Mouse (Mus musculus) ES-E14 (cell line): ENCODE measurements around the gene Gm8369. TPM values are rescaled to one million over a fixed set of nuclear protein-coding genes. Genes with fewer than 3 reads are reported as not detected.

ENCODE experiments used
- DNase-seq: peaks from one replicate; pipeline ENCODE4 v3.0.0-alpha.2; 2013; ENCODE audit warnings: low read depth, low spot score
- H3K27ac ChIP-seq: 2 replicates; pipeline ENCODE4 v1.5.1; 2012; ENCODE audit warnings: low read depth, mild to moderate bottlenecking, low read length, moderate library complexity, mixed read lengths; ENCODE audit not compliant: poor library complexity, insufficient read depth, severe bottlenecking
- H3K36me3 ChIP-seq: 2 replicates; pipeline ENCODE4 v1.6.1; 2012; ENCODE audit warnings: mild to moderate bottlenecking, low read length, moderate library complexity, mixed read lengths; ENCODE audit not compliant: control insufficient read depth, poor library complexity, insufficient read depth, severe bottlenecking
- H3K4me1 ChIP-seq, 2 experiments: fragments of 150-350 bp in 1 of 2; sonication (generic) in 1 of 2; 2 replicates each; pipeline ENCODE4 v1.6.1; 2012; ENCODE audit warnings: low read length in 2 of 2, mild to moderate bottlenecking in 1 of 2, mixed read lengths in 1 of 2; ENCODE audit not compliant: control insufficient read depth in 2 of 2, insufficient read depth in 2 of 2, poor library complexity in 1 of 2
- H3K4me3 ChIP-seq, 2 experiments: fragments of 150-350 bp in 1 of 2; sonication (generic) in 1 of 2; 2 replicates each; pipeline ENCODE4 v1.5.1; 2012; ENCODE audit warnings: low read length in 2 of 2, low read depth in 1 of 2, mild to moderate bottlenecking in 1 of 2, mixed read lengths in 1 of 2; ENCODE audit not compliant: insufficient read depth in 1 of 2, poor library complexity in 1 of 2, severe bottlenecking in 1 of 2
- H3K9ac ChIP-seq: 2 replicates; pipeline ENCODE4 v1.6.1; 2012; ENCODE audit warnings: low read depth, mild to moderate bottlenecking, low read length, mixed read lengths; ENCODE audit not compliant: poor library complexity, insufficient read depth, severe bottlenecking
- H3K9me3 ChIP-seq: fragments of 150-350 bp; sonication (generic); 2 replicates; pipeline ENCODE4 v1.6.1; 2012; ENCODE audit warnings: low read depth, mild to moderate bottlenecking, low read length; ENCODE audit not compliant: control insufficient read depth, insufficient read depth
- CHD2 ChIP-seq: IDR thresholded peaks from 2 replicates; pipeline ENCODE4 v1.6.1; 2014; ENCODE audit warnings: mild to moderate bottlenecking, low read depth, low read length, inconsistent platforms
- HCFC1 ChIP-seq: IDR thresholded peaks from 2 replicates; pipeline ENCODE4 v1.6.1; 2012; ENCODE audit warnings: low read length, inconsistent platforms, borderline replicate concordance; ENCODE audit not compliant: insufficient read depth
- MAFK ChIP-seq: IDR thresholded peaks from 2 replicates; pipeline ENCODE4 v1.6.1; 2014; ENCODE audit warnings: mild to moderate bottlenecking, low read depth, low read length, inconsistent platforms; ENCODE audit not compliant: insufficient read depth
- ZC3H11A ChIP-seq: IDR thresholded peaks from 2 replicates; pipeline ENCODE4 v1.6.1; 2012; ENCODE audit warnings: low read depth, mild to moderate bottlenecking, inconsistent platforms, low read length, borderline replicate concordance
- ZNF384 ChIP-seq: IDR thresholded peaks from 2 replicates; pipeline ENCODE4 v1.6.1; 2012; ENCODE audit warnings: low read depth, low read length, inconsistent platforms
- in situ Hi-C, 2 experiments: fragments of 600-800 bp; cut with MboI; formaldehyde crosslinking; loops; one replicate each; pipeline ENCODE4 v1.15.1; 2025; ENCODE audit warnings: low sequenced_read_pairs in 2 of 2, inconsistent platforms in 1 of 2; ENCODE audit not compliant: unreplicated experiment in 2 of 2
- total RNA-seq: library from RNA; depleted of rRNA; stranded (reverse); fragments of 300-350 nt; gene quantifications from 2 replicates; pipeline ENCODE4 v1.2.3, GENCODE M21; 2012

Gene Gm8369
- total RNA-seq, 1 experiment: not detected

DNA sequence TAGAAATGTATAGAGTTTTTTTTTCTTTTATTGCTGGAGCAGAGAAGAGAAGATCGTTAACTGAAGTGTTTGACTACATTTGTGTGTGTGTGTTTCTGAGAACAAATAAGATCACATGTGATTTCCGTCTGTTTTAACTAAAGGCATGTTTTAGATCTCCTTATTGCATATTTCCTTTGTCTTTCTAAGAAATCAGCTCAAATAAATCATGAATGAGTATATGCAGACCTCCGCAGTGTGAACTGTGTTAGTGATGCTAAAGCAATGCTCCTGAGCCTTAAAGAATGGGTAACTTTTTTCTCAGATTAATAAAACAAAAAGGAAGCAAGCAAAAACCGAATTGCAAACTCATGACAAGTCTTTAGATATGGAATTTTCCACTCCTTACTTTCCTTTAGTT is 1.8 kb upstream of the Gm8369 start:
- in situ Hi-C loops: no loop called here
- no peak overlapping the region for H3K4me3 ChIP-seq
- H3K36me3 ChIP-seq: no peaks in the 10 kb centered on the region
- no peak for TF ChIP-seq ZC3H11A
- no peak for TF ChIP-seq CHD2
- no peak for TF ChIP-seq MAFK
- TF ChIP-seq ZNF384: no peak
- no peak for TF ChIP-seq HCFC1
- H3K9me3 ChIP-seq: no peaks in the 10 kb centered on the region
- H3K9ac ChIP-seq: no peak overlapping the region
- no peaks in the 10 kb centered on the region for H3K4me1 ChIP-seq
- no peak overlapping the region for H3K27ac ChIP-seq
- no peak for DNase-seq

DNA sequence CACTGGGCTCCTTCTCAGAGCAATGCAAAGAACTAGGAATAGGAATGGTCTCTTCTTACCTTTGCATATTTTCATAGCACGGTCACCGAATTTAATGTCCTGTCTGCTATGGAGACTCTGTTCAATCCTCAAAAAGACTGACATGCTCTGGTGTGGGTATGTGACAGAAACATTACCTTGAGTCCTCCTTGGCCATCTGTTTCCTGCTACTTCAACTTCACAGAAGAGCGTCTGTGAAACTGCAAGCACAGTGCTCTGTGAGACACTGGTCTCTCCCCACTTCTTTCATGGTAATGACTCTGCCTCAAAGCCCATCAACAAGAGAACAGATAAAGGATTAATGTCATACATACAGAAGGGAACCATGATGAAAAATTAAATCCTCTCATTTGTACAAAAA is 1.4 kb upstream of the Gm8369 start:
- Histone ChIP-seq H3K4me1 (no peaks in the 10 kb centered on the region), H3K36me3 (no peaks in the 10 kb centered on the region), H3K27ac (no peak overlapping the region), H3K4me3 (no peak overlapping the region), H3K9ac (no peak overlapping the region), H3K9me3 (no peaks in the 10 kb centered on the region)
- no peak for TF ChIP-seq ZC3H11A
- TF ChIP-seq CHD2: no peak
- TF ChIP-seq ZNF384: no peak
- no peak for TF ChIP-seq MAFK
- TF ChIP-seq HCFC1: no peak
- no peak for DNase-seq
- in situ Hi-C loops: no loop called here

DNA sequence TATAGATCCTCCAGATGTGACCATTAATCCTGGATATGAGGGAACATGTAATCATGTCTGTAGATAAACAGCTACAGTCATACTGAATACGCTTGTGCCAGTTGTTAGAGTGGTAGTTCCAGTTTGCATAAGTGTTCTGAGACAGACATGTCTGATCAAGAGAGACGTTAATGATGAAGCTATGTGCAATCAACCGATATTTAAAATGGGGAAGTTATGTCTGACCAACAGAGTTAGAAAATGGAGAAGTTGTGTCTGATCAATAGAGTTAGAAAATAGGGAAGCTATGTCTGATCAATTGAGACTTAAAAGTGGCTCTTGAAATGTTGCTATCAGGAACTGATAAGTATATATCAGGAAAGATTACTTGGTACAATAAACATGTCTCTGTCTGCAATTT is 472 bp upstream of the Gm8369 start:
- Histone ChIP-seq H3K4me3 (no peak overlapping the region), H3K4me1 (no peaks in the 10 kb centered on the region), H3K36me3 (no peaks in the 10 kb centered on the region), H3K9me3 (no peaks in the 10 kb centered on the region), H3K27ac (no peak overlapping the region), H3K9ac (no peak overlapping the region)
- in situ Hi-C loops: no loop called here
- TF ChIP-seq MAFK (no peak), HCFC1 (no peak)
- DNase-seq: no peak

DNA sequence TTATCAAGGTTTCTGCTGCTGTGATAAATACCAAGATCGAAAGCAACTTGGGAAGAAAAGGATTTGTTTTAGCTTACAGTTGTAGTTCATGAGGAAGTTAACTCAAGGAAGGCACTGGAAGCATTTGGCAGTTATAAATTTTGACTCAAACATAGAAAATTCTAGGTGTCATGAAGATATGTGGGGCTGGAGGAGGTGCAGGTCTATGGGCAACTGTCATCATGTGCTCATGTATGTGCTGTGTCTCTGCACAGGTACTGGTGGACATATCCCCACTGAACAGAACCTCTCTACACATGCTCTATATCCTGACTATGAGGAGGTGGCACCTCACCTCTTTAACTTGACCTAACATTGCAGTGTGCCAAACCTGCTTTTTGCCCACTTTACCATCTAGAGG is 861 bp downstream of the Gm8369 start:
- no peak for TF ChIP-seq MAFK
- no peak for TF ChIP-seq ZNF384
- no peak for TF ChIP-seq CHD2
- TF ChIP-seq HCFC1: no peak
- no peak for TF ChIP-seq ZC3H11A
- in situ Hi-C loops: no loop called here
- no peak overlapping the region for H3K27ac ChIP-seq
- no peak for DNase-seq
- no peak overlapping the region for H3K4me3 ChIP-seq
- no peak overlapping the region for H3K9ac ChIP-seq
- no peaks in the 10 kb centered on the region for H3K4me1 ChIP-seq
- H3K36me3 ChIP-seq: no peaks in the 10 kb centered on the region
- no peaks in the 10 kb centered on the region for H3K9me3 ChIP-seq

DNA sequence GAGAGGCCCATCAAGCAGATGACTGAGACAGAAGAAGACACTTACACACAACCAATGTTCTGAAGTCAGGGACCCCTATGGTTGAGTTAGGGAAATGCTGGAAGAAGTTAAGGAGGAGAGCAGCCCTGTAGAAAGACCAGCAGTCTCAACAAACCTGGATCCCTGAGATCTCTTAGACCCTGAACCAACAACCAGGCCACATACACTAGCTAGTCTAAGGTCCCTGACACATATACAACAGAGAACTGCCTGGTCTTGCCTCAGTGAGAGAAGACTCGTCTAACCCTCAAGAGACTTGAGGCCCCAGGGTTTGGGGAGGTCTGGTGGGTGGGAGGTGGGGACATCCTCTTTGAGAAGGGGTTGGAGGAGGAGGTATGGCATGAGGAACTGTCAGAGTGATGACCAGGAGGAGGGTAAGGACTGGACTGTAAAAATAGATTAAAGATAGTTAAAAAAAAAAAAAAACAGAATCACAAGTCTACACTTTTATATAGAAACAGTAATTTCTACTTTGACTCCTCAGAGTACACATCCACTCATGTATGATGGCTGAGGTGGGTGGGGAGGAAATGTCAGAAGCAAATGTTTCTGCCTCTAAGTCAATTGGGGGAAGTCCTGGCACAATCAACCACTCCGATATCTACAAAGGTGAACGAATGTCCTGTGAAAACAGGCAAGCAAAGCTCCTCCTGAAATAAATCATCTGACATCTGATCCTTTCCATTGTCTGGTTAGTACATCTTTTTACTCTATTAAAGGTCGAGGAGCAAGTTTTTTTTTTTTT is 5.9 kb downstream of the Gm8369 start:
- Histone ChIP-seq H3K9me3 (no peaks in the 10 kb centered on the region), H3K9ac (no peak overlapping the region), H3K4me3 (no peak overlapping the region), H3K4me1 (no peaks in the 10 kb centered on the region), H3K36me3 (no peaks in the 10 kb centered on the region), H3K27ac (no peak overlapping the region)
- DNase-seq: no peak
- no peak for TF ChIP-seq HCFC1
- no peak for TF ChIP-seq ZC3H11A
- no peak for TF ChIP-seq MAFK
- TF ChIP-seq ZNF384: no peak
- no peak for TF ChIP-seq CHD2
- in situ Hi-C loops: no loop called here
